Mouse (Mus musculus) lung, embryonic 14.5 days (tissue): ENCODE results near the gene Slfn9. TPM values are rescaled to one million over a fixed set of nuclear protein-coding genes. Genes with fewer than 3 reads are reported as not detected.
A peak's percentile ranks its signal among the peaks of the same experiment; 100 is the strongest.
"Not testable (repeated sequence)": the region's sequence is repeated elsewhere in the genome, so short reads cannot be mapped to it uniquely, and the experiment has no call there.

Source experiments
- ATAC-seq: fragments of 200-750 bp; cut with Nextera tagmentation; 2 replicates; pipeline ENCODE4 v1.8.0; 2017; ENCODE audit warnings: mild to moderate bottlenecking, moderate TSS enrichment, moderate library complexity; ENCODE audit not compliant: insufficient read depth
- DNase-seq: peaks from one replicate; pipeline ENCODE4 v3.0.0-alpha.2; 2015
- H3K27ac ChIP-seq: fragments of 300-500 bp; sonication (generic); 2 replicates; pipeline ENCODE4 v1.5.1; 2014; ENCODE audit warnings: low read depth, mild to moderate bottlenecking, moderate library complexity
- H3K27me3 ChIP-seq: fragments of 300-500 bp; sonication (generic); 2 replicates; pipeline ENCODE4 v1.6.1; 2014; ENCODE audit warnings: low read length, control low read depth; ENCODE audit not compliant: insufficient read depth
- H3K36me3 ChIP-seq: fragments of 300-500 bp; sonication (generic); 2 replicates; pipeline ENCODE4 v1.6.1; 2014; ENCODE audit warnings: control low read depth; ENCODE audit not compliant: insufficient read depth
- H3K4me1 ChIP-seq: fragments of 300-500 bp; sonication (generic); 2 replicates; pipeline ENCODE4 v1.6.1; 2014; ENCODE audit warnings: antibody characterized with exemption, control low read depth; ENCODE audit not compliant: insufficient read depth
- H3K4me2 ChIP-seq: fragments of 300-500 bp; sonication (generic); 2 replicates; pipeline ENCODE4 v1.6.1; 2014; ENCODE audit warnings: mild to moderate bottlenecking
- H3K4me3 ChIP-seq: fragments of 300-500 bp; sonication (generic); 2 replicates; pipeline ENCODE4 v1.5.1; 2014; ENCODE audit warnings: low read depth, low read length
- H3K9ac ChIP-seq: fragments of 300-500 bp; sonication (generic); 2 replicates; pipeline ENCODE4 v1.6.1; 2014
- H3K9me3 ChIP-seq: fragments of 300-500 bp; sonication (generic); 2 replicates; pipeline ENCODE4 v1.6.1; 2016; ENCODE audit warnings: low read depth, low read length, control low read depth
- CTCF ChIP-seq: IDR thresholded peaks from 2 replicates; pipeline ENCODE4 v1.5.1; 2016; ENCODE audit warnings: antibody characterized with exemption, low read depth
- WGBS: fragments of 180-500 bp; shearing (Covaris S2); extraction: QIAGEN DNeasy Blood & Tissue Kit; methylation state at CpG from one replicate; pipeline ENCODE4 v1.1.7; 2014; 5-methylcytosine and 5-hydroxymethylcytosine counted together
- microRNA-seq: library from miRNA; unstranded; fragments of <30 nt; microRNA quantifications from one replicate; pipeline ENCODE4, GENCODE M21; 2016; ENCODE audit warnings: borderline number of aligned reads
- polyA plus RNA-seq: library from polyadenylated mRNA; unstranded; fragments of >200 nt; fragmentation: Nextera tagmentation; extraction: Ambion mirVana; gene quantifications from 2 replicates; pipeline ENCODE4 v1.2.1, GENCODE M21; 2014

The Slfn9 gene
- polyA plus RNA-seq, 1 experiment from 2014 or later: 34.4 TPM

GRCm38 (mm10) chr11:82943336-82943735, 48.3 kb downstream of the Slfn9 start:
- H3K4me3 ChIP-seq: no peak overlapping the region
- no peak for TF ChIP-seq CTCF
- H3K27ac ChIP-seq: no peak overlapping the region
- no peaks in the 10 kb centered on the region for H3K9me3 ChIP-seq
- whole genome bisulfite sequencing: 60% methylated on average over 6 of the region's 6 CpGs
- DNase-seq (no peak), ATAC-seq (no peak)
- no peak overlapping the region for H3K9ac ChIP-seq
- no peak overlapping the region for H3K4me2 ChIP-seq
- no peaks in the 10 kb centered on the region for H3K4me1 ChIP-seq
- no peaks in the 10 kb centered on the region for H3K36me3 ChIP-seq
- H3K27me3 ChIP-seq: 0 out of 2 replicates have a peak, but pooled peaks cover 4% of the 10 kb centered on the region

GRCm38 (mm10) chr11:82933186-82933585, 58.4 kb downstream of the Slfn9 start:
- peak overlapping the region; percentile 80 for H3K4me2 ChIP-seq
- peak overlapping the region; percentile 32; the same call in 1 of the 2 replicates for H3K9ac ChIP-seq
- ATAC-seq: no peak
- no peak overlapping the region for H3K27ac ChIP-seq
- 3% methylated on average over 29 of the region's 29 CpGs for WGBS
- peaks cover 55% of the 10 kb centered on the region for H3K27me3 ChIP-seq
- H3K9me3 ChIP-seq: no peaks in the 10 kb centered on the region
- TF ChIP-seq CTCF: no peak
- DNase-seq: peak; percentile 3
- 0 out of 2 replicates have a peak, but pooled peaks cover 4% of the 10 kb centered on the region for H3K4me1 ChIP-seq
- no peaks in the 10 kb centered on the region for H3K36me3 ChIP-seq
- peak overlapping the region; percentile 47 for H3K4me3 ChIP-seq

GRCm38 (mm10) chr11:82931671-82932450, 59.8 kb downstream of the Slfn9 start:
- ATAC-seq, H3K36me3 ChIP-seq, H3K9me3 ChIP-seq, H3K27ac ChIP-seq, H3K4me1 ChIP-seq, DNase-seq: not testable (repeated sequence)
- H3K27me3 ChIP-seq: peaks cover 57% of the 10 kb centered on the region
- WGBS: under 1% methylated on average over 103 of the region's 119 CpGs
- H3K4me2 ChIP-seq: peak overlapping the region; percentile 80
- H3K4me3 ChIP-seq: peak overlapping the region; percentile 47
- H3K9ac ChIP-seq: peak overlapping the region; percentile 46

GRCm38 (mm10) chr11:82931161-82931560, 60.5 kb downstream of the Slfn9 start:
- H3K4me2 ChIP-seq: peak overlapping the region; percentile 80
- DNase-seq: peak; percentile 22
- H3K27ac ChIP-seq, H3K4me1 ChIP-seq, H3K36me3 ChIP-seq, H3K9me3 ChIP-seq, ATAC-seq: not testable (repeated sequence)
- H3K27me3 ChIP-seq: peaks cover 53% of the 10 kb centered on the region
- WGBS: 0% methylated on average over 53 of the region's 63 CpGs
- H3K9ac ChIP-seq: peak overlapping the region; percentile 46; the same call in 1 of the 2 replicates
- H3K4me3 ChIP-seq: peak overlapping the region; percentile 47

GRCm38 (mm10) chr11:82930391-82930955, 61.2 kb downstream of the Slfn9 start:
- peak; percentile 50 for DNase-seq
- not testable (repeated sequence) for H3K9ac ChIP-seq, H3K9me3 ChIP-seq, H3K27ac ChIP-seq, ATAC-seq, H3K4me1 ChIP-seq, H3K36me3 ChIP-seq
- Histone ChIP-seq H3K27me3 (peaks cover 51% of the 10 kb centered on the region), H3K4me2 (peak overlapping the region; percentile 80), H3K4me3 (peak overlapping the region; percentile 47)
- WGBS: 1% methylated on average over 68 of the region's 85 CpGs

- 44% methylated on average over 3 of the region's 3 CpGs for WGBS
- no peak overlapping the region for H3K27ac ChIP-seq
- DNase-seq (no peak), ATAC-seq (no peak)
- no peak overlapping the region for H3K9ac ChIP-seq
- H3K9me3 ChIP-seq: no peaks in the 10 kb centered on the region
- no peak overlapping the region for H3K4me2 ChIP-seq
- H3K4me3 ChIP-seq: no peak overlapping the region
- H3K36me3 ChIP-seq: no peaks in the 10 kb centered on the region
- H3K27me3 ChIP-seq: peaks cover 47% of the 10 kb centered on the region
- TF ChIP-seq CTCF: no peak
- H3K4me1 ChIP-seq: 0 out of 2 replicates have a peak, but pooled peaks cover 4% of the 10 kb centered on the region
Measured at GRCm38 (mm10) chr11:82929633-82929950, 62.0 kb downstream of the Slfn9 start.

- peak; percentile 14; the same call in 1 of the 2 replicates for ATAC-seq
- Histone ChIP-seq H3K4me2 (no peak overlapping the region), H3K9me3 (no peaks in the 10 kb centered on the region), H3K4me3 (no peak overlapping the region), H3K36me3 (no peaks in the 10 kb centered on the region), H3K27ac (no peak overlapping the region), H3K4me1 (0 out of 2 replicates have a peak, but pooled peaks cover 4% of the 10 kb centered on the region), H3K9ac (no peak overlapping the region), H3K27me3 (peaks cover 41% of the 10 kb centered on the region)
- WGBS: 29% methylated on average over 20 of the region's 20 CpGs
- TF ChIP-seq CTCF: no peak
- DNase-seq: no peak
Measured at GRCm38 (mm10) chr11:82928897-82929632, 62.6 kb downstream of the Slfn9 start.

Small RNA genes lying within 50 kb of the gene (microRNA-seq; reads per million reads assigned to microRNA genes)
- gene Gm27598 (not detected), gene Mir7679 (not detected)

Other genes with a start within 250 kb of the Slfn9 start
- gene Cct6b, start 227.5 kb downstream of the Slfn9 start, polyA plus RNA-seq: 0.20 and 0.27 TPM in 2 replicates
- 32.2 and 34.5 TPM in 2 replicates for gene Zfp830, start 227.5 kb downstream of the Slfn9 start, polyA plus RNA-seq
- gene Lig3, start 210.7 kb downstream of the Slfn9 start, polyA plus RNA-seq: 40.8 and 41.0 TPM in 2 replicates
- gene Rffl, start 120.6 kb downstream of the Slfn9 start, polyA plus RNA-seq: 11.7 and 12.3 TPM in 2 replicates
- 13.5 and 14.5 TPM in 2 replicates for gene Rad51d, start 101.2 kb downstream of the Slfn9 start, polyA plus RNA-seq
- not detected in 2 replicates for gene Fndc8, start 99.7 kb downstream of the Slfn9 start, polyA plus RNA-seq
- 33.0 and 37.4 TPM in 2 replicates for gene Nle1, start 83.4 kb downstream of the Slfn9 start, polyA plus RNA-seq
- 5.6 and 7.8 TPM in 2 replicates for gene Unc45b, start 81.3 kb downstream of the Slfn9 start, polyA plus RNA-seq
- 1.5 and 1.6 TPM in 2 replicates for gene Slfn5, start 40.5 kb downstream of the Slfn9 start, polyA plus RNA-seq
- gene Slfn8, start 29.0 kb upstream of the Slfn9 start, polyA plus RNA-seq: 0.55 and 0.75 TPM in 2 replicates
- gene Slfn2, start 73.3 kb upstream of the Slfn9 start, polyA plus RNA-seq: 4.7 and 5.8 TPM in 2 replicates
- 0.32 and 0.34 TPM in 2 replicates for gene Slfn1, start 125.0 kb upstream of the Slfn9 start, polyA plus RNA-seq
- gene Slfn4, start 183.4 kb upstream of the Slfn9 start, polyA plus RNA-seq: 0.08 TPM in 1 of 2 replicates, not detected in the other
- gene Slfn3, start 199.5 kb upstream of the Slfn9 start, polyA plus RNA-seq: 1.1 and 1.2 TPM in 2 replicates